Mouse (Mus musculus): ENCODE measurements around the gene Akr1c6.
"Not testable (repeated sequence)": the region's sequence is repeated elsewhere in the genome, so short reads cannot be mapped to it uniquely, and the experiment has no call there.

Gene Akr1c6

DNA sequence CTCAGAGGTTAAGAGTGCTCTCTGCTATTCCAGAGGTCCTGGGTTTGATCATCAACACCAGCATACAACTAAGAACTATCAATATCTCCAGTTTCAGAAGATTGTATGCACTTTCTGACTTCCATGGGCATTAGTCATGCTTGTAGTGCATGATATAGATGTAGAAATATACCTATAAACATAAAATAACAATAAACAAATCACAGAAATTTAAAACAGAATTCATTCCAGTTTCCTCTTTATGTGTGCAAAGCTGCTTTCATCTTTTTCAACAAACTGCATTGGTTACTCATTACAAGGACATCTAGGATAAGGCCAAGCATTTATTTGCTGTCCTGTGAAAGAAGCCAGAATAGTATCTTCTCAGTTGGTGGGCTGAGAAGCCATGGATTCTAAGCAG, at the start of gene Akr1c6:
Akr1c6 (plus strand) TSS at position 301 of the 400 bp plus-strand sequence.
- DNase-seq (ENCODE audit: low spot score): no peak

DNA sequence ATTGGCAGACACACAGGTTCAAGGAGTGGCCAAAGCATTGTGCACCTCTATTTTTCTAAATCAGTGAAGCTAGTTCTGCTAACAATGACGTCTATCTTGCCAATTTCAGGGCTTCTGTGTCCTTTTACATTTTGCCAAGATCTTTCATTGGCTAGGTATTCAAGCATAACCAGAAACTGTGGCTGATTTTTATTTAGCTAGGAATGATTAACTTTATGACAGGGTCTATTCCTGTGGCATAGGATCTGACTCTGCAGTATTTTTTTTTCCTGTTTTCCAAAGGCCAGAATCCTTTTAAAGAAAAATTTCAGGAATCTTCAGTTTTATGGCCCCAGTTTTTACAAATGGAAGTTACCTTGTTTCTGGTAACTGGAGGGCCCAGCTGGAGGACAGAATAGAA, 49.2 kb upstream of the Akr1c6 start:
- no peak for DNase-seq (ENCODE audit: low spot score)

DNA sequence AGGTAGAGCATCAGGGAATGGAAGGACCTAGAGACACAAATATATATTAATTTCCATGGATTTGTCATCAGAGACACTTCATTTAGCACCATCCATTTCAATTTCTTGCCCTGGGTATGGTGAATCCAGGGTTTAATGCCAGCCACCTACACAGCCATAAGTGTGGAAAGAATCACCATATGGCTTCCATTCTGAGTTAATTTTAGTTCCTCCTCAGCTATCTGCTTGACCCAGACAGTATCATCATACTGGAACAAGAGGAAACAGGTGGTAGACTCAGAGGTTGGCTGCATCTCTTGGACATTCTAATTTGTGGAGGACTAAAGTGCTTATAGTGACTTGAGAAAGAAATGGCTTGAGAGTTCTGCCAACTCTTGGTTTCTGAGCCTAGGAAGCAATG, 48.6 kb upstream of the Akr1c6 start:
- no peak for DNase-seq (ENCODE audit: low spot score)

DNA sequence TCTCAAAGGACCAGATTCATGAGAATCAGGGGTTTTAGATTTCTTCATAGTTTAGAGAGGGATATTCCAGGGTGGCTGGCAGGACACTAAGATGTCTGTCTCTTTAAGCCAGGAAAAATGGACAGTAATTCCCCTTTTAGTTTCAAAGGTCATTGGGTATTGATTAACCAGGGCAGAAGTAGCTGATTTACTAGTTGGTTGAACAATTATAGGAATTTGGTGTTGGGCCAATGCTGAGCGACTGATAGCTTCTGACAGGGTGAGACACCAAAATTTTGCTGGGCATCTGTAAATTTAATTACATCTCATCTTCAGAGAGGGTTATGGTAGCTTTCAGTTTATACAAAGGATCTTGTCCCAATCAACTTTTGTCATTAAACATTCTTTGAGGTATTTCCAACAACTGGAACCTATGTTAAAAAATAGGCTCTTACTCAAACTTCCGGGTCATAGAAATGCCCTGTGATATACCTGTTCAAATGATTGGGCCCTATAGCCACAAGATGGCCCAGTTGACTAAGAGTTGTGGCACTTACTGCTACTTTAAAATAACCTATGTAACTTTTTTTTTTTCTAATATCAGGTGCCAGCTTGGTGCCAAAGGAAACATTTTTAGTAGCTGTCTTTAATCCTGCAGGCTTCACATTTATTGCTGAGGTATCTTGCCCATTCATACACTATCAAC, 45.2 kb upstream of the Akr1c6 start:
- no peak for DNase-seq (ENCODE audit: low spot score)

DNA sequence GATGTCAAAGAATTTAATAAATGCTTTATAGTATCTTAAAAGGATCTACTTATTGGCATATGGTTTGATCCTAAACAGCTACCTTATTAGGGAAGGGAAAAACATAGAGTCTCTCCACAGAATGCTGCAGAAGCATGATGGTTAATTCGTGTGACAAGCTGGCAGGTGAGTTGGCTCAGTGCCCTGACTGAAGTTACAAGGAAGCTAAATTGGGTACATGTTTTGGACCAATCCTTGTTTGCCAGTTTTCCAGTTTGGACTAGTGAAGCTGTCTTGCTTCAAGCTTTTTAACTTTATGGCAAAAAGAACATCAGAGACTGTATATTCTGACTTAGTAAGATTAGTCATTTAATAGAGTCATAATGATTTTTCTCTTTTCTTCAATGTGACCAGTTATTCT, 33.7 kb upstream of the Akr1c6 start:
- not testable (repeated sequence) for DNase-seq (ENCODE audit: low spot score)

DNA sequence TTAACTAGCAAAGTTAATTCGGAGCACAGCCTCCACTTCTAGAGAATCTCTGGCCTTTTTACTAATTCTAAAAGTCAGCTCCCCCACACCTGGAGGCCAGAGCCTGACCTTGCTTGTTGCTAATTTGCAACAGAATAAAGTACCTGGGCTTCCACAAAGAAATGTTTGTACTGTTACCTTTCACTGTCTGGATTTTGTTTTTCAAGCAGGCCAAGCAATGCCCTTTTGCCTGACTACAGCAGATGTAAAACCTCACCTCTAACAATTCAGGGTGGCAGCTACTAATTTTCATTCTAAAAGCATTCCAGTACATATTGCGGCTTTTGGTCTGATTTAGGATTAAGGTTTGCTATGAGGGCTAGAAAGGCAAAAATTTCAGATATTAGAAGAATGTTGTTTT, 33.3 kb upstream of the Akr1c6 start:
- DNase-seq (ENCODE audit: low spot score): no peak

DNA sequence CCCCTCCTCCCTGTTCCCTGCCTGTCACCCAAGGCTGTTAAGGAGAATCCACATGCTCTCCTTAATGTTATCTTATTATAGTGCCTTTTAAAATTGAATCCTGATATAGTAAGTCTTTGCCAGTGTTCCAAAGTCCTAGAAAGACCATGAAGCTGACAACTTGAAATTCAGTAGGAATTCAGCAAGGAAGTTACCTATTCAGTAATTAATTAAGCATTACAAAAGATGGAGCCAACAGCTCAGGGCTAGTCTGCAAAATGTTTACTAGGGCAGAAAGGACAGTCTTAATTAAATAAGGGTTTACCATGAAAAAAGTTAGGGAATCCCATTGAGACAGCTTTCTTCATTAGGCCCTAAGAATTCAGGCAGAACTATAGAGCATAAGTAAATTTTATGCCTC, 31.9 kb upstream of the Akr1c6 start:
- no peak for DNase-seq (ENCODE audit: low spot score)

DNA sequence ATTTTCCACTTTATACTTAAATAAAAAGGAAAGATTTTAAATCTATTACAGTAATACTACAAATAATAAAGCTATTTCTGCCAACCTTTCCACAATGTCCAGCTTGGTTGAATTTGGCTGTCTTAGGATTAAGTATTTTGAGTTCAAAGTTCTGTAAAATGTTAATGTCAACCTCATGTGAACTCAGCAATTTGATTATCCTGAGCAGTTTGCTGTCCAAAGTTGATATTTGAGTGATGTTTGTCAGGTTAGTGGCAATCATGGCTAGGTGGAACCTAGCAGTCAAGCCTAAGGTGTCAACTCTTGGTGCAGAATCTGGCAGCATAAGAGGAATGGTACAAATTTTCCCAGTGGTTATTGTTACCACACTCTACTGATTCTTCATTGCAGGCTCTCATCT, 29.4 kb upstream of the Akr1c6 start:
- no peak for DNase-seq (ENCODE audit: low spot score)

DNA sequence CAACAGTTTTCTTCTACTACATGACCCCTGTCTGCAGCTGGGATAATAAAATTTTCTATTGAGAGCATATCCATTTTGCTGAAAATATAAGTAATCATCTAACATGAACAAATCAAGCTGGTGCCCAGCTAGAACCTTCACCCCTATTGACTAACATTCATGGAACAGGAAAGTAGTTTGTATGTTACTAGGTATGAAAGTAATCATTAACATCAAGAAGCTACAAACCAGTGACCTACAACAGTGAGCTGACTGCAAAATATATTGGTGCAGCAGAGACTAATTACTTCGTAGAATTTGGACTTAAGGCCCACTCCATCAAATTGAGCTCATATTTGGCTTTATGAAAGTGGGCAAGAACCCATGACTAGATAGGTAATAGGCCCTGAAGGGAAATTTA, 27.3 kb upstream of the Akr1c6 start:
- no peak for DNase-seq (ENCODE audit: low spot score)

DNA sequence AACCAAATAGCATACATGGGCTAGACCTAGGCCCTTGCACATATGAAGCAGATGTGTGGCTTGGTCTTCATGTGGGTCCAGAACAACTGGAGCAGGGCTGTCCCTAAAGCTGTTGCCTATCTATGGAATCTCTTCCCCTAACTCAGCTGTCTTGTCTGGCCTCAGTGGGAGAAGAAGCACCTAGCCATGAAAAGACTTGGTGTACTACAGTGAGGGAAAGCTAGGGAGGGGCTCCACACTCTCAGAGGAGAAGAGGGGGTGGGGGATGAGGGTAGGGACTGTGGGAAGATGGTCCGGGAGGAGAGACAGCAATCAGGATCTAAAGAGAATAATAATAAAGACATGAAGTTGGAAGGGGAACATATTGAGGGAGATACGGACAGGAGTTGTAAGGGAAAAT, 5.5 kb upstream of the Akr1c6 start:
- DNase-seq (ENCODE audit: low spot score): no peak

DNA sequence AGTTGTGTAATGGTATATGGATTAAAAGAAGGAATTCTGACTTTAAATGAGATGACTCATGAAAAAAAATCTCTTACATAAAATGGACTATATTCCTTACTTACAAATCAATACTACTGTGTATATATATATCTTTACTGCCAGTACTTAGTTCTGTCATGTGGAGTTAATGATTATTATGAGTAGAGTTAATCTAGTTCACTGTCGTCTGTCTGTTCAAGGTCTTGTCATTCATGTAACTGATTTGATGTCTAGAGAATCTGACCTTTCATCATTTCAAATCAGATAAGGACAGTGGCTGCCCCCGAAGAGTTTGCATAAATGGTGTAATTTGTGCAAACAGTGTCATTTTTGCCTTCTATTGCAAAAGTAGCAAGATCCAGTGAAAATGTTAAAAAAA, 5.1 kb upstream of the Akr1c6 start:
- no peak for DNase-seq (ENCODE audit: low spot score)

DNA sequence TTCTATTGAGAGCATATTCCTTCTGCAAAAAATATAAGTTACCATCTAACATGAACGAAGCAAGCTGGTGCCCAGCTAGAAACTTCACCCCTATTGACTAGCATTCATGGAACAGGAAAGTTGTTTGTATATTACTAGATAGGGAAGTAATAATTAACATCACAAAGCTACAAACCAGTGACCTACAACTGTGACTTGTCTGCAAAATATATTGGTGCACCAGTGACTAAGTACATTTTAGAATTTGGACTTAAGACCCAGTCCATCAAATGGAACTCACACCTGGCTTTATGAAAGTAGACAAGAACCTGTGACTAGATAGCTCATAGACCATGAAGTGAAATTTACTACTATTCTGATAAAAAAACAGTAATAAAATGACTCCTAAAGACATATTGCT, 3.0 kb upstream of the Akr1c6 start:
- DNase-seq (ENCODE audit: low spot score): no peak

DNA sequence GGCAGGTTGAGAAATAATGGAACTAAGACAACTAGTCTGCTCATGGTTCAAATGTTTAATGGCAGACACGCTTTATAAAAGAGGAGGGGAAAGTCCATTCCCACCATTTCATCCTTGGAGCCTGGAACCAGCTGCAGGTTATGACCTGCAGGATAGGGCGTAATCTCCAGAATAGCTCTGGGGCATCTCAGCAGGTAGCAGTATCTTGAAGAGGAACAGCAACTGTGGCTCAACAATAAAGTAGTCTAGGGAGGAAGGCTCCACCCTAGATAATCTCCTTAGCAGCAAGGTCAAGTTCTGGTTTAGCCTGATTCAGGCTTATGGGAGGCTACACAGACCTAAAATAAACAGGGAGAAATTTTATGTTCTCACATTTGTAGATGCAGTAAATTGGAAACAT, 31.5 kb downstream of the Akr1c6 start:
- DNase-seq (ENCODE audit: low spot score): no peak

DNA sequence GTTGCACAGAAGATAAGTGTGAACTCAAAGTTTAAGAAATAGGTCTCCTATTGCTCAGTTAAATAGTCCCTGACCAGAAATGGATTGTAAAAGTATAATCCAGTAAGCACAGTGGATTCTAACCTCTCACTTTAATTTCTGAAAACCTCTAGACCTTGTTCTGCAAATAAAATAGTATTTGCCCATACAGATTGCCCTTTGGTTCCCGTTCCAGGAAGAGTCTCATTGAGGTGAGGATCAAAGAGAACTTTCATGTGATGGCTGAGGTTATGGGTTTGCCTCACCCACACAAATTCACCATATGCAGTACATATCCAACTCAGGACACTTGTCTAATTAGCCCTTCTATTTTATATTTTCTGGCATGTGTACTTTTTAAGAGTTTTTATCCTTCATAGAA, 33.8 kb downstream of the Akr1c6 start:
- no peak for DNase-seq (ENCODE audit: low spot score)
